Mouse (Mus musculus) urinary bladder, postnatal 10 days (tissue): ENCODE results near the gene Arhgef18.

ENCODE experiments used
- DNase-seq: peaks from one replicate; pipeline ENCODE4 v3.0.0; 2022; ENCODE audit warnings: low spot score

Arhgef18 gene

GRCm38 (mm10) chr8:3451992-3452391, 59.2 kb downstream of the Arhgef18 start:
- DNase-seq = no peak

DNA sequence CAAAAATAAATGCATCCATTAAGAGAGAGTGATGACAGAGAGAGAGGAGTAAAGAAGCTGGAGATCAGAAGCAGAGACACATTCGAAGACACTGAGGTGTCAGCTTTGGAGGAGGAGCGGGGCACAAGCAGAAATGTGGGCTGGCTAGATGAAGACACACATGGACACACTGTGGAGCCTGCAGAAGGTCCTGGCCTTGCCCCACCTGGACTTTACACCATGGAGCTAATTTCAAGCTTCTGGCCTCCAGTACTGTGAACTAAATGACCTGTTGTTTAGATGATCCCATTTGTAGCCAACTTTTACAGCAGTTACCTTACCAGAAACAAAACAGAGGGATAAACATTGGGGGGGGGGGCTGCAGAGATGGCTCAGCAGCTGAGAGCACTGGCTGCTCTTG, 70.4 kb downstream of the Arhgef18 start:
- DNase-seq = no peak

DNA sequence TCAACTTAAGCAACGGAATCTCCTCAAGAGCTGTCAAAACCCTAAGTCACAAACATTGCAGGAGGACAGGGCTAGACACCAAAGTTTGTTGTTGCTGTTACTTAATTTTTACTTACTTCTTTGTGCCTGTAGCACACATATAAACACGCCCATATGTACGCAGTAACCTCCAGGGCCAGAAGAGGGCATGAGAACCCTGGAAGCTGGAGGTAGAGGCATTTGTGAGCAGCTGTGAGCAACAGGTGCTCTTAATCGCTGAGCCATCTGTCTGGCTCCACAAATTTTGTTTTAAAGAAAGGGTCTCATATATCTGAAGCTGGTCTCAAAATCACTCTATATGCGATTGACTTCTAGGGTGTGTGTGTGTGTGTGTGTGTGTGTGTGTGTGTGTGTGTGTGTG, 71.5 kb downstream of the Arhgef18 start:
- DNase-seq = no peak

DNA sequence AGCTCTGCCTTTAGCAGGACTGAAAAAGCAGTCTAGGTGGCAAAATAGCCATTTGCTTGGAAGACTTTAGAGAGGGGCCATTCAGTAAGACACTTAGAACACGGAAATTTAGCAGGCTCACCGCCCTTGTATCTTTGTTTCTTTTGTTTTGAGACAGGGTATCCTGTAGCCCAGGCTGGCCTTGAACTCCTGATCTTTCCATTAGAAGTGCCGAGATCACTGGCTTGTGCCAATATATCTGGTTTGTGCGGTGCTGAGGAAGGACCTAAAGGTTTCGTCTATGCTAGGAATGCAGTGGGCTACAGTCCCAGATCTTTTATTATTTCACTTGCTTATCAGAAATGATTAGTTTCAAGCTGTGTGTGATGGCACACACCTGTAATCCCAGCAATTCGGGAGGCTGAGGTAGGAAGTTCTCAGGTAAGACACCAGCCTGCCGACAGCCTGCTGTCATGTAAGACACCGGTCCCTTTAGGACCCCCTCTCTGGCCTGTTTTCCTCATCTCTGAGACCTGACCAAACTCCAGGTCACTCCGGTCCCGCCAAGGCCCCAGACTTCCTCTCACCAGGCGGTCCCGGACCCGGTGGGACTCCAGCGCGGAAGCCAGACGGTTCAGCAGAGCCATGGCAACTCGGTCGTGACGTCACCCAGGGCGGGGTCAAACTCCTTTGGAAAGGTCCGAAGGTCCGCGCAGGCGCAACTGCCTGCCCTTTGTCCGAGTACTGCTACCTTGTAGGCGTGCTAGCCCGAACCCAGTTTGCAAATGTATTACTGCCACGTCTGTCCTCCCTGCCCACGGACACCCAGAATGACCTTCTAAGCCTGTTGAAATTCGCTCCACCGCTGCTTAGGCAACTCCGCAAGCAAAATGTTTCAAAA, 74.4 kb downstream of the Arhgef18 start, which contains the start of gene Pex11g:
Pex11g (minus strand) TSS at position 675 of the 880 bp plus-strand sequence.
- DNase-seq = peak; percentile 95

DNA sequence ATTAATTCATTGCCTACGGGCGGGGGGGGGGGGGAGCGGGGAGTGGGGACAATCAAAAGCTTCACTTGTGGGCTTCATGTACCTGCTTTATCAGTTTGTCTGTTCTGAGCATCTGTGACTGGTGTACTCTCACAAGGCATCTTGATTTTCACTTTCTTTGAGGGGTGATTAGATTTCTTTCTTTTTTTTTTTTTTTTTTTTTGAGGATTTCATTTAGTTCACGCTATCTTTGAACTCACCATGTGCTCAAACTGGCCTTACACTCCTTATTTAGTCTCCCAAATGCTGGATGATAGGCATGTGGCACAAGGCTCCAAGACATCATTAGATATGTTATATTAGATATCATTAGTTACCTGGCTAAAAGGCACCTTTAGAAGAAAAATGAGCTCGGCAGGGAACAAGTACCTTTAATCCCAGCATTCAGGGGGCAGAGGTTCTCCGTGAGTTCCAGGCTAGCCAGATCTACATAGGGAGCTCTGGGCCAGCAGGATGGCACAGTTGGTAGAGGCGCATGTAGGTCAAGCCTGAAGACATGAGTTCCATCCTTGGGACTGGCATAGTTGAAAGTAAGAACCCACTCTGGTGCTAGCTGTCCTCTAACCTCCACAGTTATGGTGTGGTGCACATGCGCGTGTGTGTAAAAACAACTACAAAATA, 75.2 kb downstream of the Arhgef18 start:
- no peak for DNase-seq

- no peak for DNase-seq
These were observed 76.0 kb downstream of the Arhgef18 start for GRCm38 (mm10) chr8:3468838-3469237.

GRCm38 (mm10) chr8:3470562-3470961, 77.8 kb downstream of the Arhgef18 start, which contains the start of gene Tex45:
Gene Tex45 (plus strand): TSS chr8:3470862.
- no peak for DNase-seq

DNA sequence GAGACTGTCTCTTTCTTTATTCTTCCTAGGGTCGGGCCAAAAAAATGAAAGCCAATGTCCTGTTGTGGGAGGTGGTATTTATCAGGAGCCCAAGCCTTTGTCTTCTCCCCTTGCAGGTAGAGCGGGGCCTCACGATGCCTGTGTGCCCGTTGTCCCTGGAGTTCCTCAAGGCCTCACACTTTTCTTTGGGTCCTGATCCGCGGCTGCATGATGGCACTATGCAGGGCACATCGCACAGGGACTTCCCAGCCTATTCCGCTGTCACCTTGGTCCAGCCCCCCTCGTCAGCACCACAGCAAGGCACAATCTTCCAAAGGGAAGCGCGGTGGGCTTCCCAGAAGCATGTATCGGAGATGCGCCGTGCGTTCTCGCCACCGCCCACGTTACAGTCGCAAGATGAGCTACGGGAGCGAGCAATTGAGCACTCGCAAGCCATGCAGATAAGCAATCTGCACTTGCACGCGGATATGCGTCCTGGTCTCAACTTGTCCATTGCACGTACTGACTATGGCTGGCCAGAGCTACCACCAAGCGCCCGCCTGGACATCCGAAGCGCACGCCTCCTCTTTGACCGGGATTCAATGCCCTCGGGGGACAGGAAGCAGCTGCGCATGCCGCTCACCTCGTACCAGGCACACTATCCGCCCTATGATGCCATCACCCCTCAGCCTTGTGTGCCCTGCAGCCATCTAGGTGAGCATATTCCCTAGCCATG, 83.1 kb downstream of the Arhgef18 start:
- DNase-seq = no peak

DNA sequence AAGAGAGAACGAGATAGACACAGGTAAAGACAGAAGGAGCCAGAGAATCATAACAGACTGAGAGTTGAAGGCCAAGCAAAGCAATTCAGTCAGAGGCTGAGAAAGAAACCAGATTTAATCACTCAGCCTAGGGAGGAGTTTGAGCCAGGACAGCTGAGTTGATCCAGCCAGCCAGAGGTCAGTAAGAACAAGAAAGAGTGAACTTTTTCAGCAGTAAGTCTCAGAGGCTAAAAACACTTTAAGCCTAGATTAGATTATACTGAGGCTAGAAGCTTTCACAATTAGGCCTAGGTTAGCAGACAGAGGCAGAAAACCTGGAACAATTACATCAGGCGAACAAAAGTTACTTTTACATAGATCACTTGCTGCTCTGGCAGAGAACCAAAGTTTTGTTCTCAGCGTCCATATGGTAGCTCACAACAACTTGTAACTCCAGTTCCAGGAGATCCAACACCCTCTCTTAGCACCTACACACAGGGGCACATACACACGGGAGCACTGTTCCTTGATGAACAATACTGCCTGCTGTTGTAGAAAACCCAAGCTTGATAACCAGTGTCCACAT, 87.5 kb downstream of the Arhgef18 start:
- no peak for DNase-seq

- no peak for DNase-seq
These were observed 88.8 kb downstream of the Arhgef18 start for GRCm38 (mm10) chr8:3481605-3482004.

GRCm38 (mm10) chr8:3482240-3482740, 89.5 kb downstream of the Arhgef18 start:
- no peak for DNase-seq

GRCm38 (mm10) chr8:3483546-3483945, 90.7 kb downstream of the Arhgef18 start:
- no peak for DNase-seq

GRCm38 (mm10) chr8:3485192-3485591, 92.4 kb downstream of the Arhgef18 start:
- no peak for DNase-seq

GRCm38 (mm10) chr8:3492901-3493844, 100.4 kb downstream of the Arhgef18 start, which contains the start of gene Zfp358:
Gene Zfp358 (plus strand): TSS chr8:3493138.
- DNase-seq = no peak

DNA sequence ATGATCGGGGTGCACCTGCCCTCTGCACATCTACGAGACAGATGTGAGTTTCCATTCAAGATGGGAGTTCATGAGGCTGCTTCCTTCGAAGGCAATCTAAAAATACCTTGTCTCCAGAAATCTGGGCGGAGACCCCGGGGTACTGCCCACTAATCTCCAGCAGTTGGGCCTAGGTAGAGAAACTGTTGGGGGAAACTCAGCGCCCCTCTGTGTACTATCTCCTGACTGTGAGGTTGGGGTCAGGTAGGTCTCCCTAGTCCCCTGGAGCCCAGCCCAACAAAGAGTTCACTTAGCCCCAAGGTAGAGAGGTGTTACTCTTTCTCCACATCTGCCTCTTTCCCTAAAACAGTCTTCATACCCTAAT, 101.0 kb downstream of the Arhgef18 start:
- DNase-seq = no peak

GRCm38 (mm10) chr8:3495578-3496427, 103.0 kb downstream of the Arhgef18 start:
- DNase-seq = no peak

DNA sequence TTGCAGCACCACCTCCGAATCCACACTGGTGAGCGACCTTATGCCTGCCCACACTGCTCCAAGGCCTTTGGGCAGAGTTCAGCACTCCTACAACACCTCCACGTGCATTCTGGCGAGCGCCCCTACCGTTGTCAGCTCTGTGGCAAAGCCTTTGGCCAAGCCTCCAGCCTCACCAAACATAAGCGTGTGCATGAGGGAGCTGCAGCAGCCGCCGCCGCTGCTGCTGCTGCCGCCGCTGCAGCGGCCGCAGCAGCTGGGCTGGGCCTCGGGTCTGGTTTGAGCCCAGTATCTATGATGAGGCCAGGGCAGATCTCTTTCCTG, 103.6 kb downstream of the Arhgef18 start:
- no peak for DNase-seq

GRCm38 (mm10) chr8:3498583-3498982, 105.8 kb downstream of the Arhgef18 start:
- no peak for DNase-seq

- no peak for DNase-seq
These were observed 106.9 kb downstream of the Arhgef18 start for GRCm38 (mm10) chr8:3499751-3500150.
